Mouse (Mus musculus) forebrain, embryonic 11.5 days (tissue): ENCODE measurements around the gene Mapkap1. TPM values are rescaled to one million over a fixed set of nuclear protein-coding genes. Genes with fewer than 3 reads are reported as not detected.

ENCODE experiments used
- ATAC-seq: fragments of 200-750 bp; cut with Nextera tagmentation; replicated peaks from 2 replicates; pipeline ENCODE4 v1.8.0; 2017; ENCODE audit warnings: moderate TSS enrichment; ENCODE audit not compliant: low FRiP score
- DNase-seq: peaks from one replicate; pipeline ENCODE4 v3.0.0-alpha.2; 2017; ENCODE audit warnings: low spot score
- H3K27ac ChIP-seq: fragments of 300-500 bp; sonication (generic); 2 replicates; pipeline ENCODE4 v1.5.1; 2014; ENCODE audit warnings: low read depth, low read length
- H3K27me3 ChIP-seq: fragments of 300-500 bp; sonication (generic); 2 replicates; pipeline ENCODE4 v1.6.1; 2014; ENCODE audit warnings: mild to moderate bottlenecking, low read length, mixed read lengths; ENCODE audit not compliant: control insufficient read depth, insufficient read depth
- H3K36me3 ChIP-seq: fragments of 300-500 bp; sonication (generic); 2 replicates; pipeline ENCODE4 v1.6.1; 2014; ENCODE audit warnings: mild to moderate bottlenecking, low read length, moderate library complexity, mixed read lengths; ENCODE audit not compliant: control insufficient read depth, insufficient read depth
- H3K4me1 ChIP-seq: fragments of 300-500 bp; sonication (generic); replicated peaks from 2 replicates; pipeline ENCODE4 v1.6.1; 2014; ENCODE audit warnings: low read length, mixed read lengths; ENCODE audit not compliant: control insufficient read depth, insufficient read depth
- H3K4me2 ChIP-seq: fragments of 300-500 bp; sonication (generic); 2 replicates; pipeline ENCODE4 v1.6.1; 2014; ENCODE audit warnings: low read depth, mild to moderate bottlenecking, low read length, moderate library complexity, mixed read lengths; ENCODE audit not compliant: severe bottlenecking
- H3K4me3 ChIP-seq: fragments of 300-500 bp; sonication (generic); 2 replicates; pipeline ENCODE4 v1.5.1; 2014; ENCODE audit warnings: low read depth, low read length
- H3K9ac ChIP-seq: fragments of 300-500 bp; sonication (generic); 2 replicates; pipeline ENCODE4 v1.6.1; 2014; ENCODE audit warnings: low read length
- H3K9me3 ChIP-seq: fragments of 300-500 bp; sonication (generic); 2 replicates; pipeline ENCODE4 v1.6.1; 2016; ENCODE audit warnings: low read length, mixed read lengths; ENCODE audit not compliant: control insufficient read depth
- WGBS: fragments of 180-500 bp; shearing (Covaris S2); extraction: QIAGEN DNeasy Blood & Tissue Kit; methylation state at CpG from one replicate; pipeline ENCODE4 v1.1.7; 2014; 5-methylcytosine and 5-hydroxymethylcytosine counted together
- polyA plus RNA-seq: library from polyadenylated mRNA; unstranded; fragments of >200 nt; fragmentation: Nextera tagmentation; extraction: Ambion mirVana; gene quantifications from 2 replicates; pipeline ENCODE4 v1.2.1, GENCODE M21; 2014

Mapkap1 gene
- polyA plus RNA-seq: 96.3 and 115 TPM in 2 replicates

- Histone ChIP-seq H3K4me3 (peak within 1 kb of the TSS; percentile 88), H3K27ac (no peak within 1 kb of the TSS), H3K4me2 (peak within 1 kb of the TSS; percentile 84), H3K9ac (peak within 1 kb of the TSS; percentile 78), H3K9me3 (no peaks in the 10 kb centered on the region), H3K27me3 (no peaks in the 10 kb centered on the region), H3K36me3 (no peaks in the 10 kb centered on the region), H3K4me1 (peaks cover 3% of the 10 kb centered on the region; the same call in 1 of the 2 replicates)
- WGBS: under 1% methylated on average over 66 of the region's 68 CpGs
- DNase-seq (peak; percentile 99), ATAC-seq (peak; percentile 98)
These were observed at the start of gene Mapkap1 for GRCm38 (mm10) chr2:34406601-34407464. Mapkap1 (plus strand) TSS chr2:34406771.

- Histone ChIP-seq H3K4me2 (no peak overlapping the region), H3K4me3 (no peak overlapping the region), H3K9ac (no peak overlapping the region), H3K4me1 (peaks cover 6% of the 10 kb centered on the region), H3K36me3 (no peaks in the 10 kb centered on the region), H3K27ac (no peak overlapping the region), H3K9me3 (no peaks in the 10 kb centered on the region), H3K27me3 (peaks cover 5% of the 10 kb centered on the region)
- 3% methylated on average over 1 of the region's 1 CpGs for WGBS
- ATAC-seq (peak; percentile 61; the same call in 1 of the 2 replicates), DNase-seq (no peak)
These were observed 42.9 kb upstream of the Mapkap1 start for GRCm38 (mm10) chr2:34363678-34364077.

DNA sequence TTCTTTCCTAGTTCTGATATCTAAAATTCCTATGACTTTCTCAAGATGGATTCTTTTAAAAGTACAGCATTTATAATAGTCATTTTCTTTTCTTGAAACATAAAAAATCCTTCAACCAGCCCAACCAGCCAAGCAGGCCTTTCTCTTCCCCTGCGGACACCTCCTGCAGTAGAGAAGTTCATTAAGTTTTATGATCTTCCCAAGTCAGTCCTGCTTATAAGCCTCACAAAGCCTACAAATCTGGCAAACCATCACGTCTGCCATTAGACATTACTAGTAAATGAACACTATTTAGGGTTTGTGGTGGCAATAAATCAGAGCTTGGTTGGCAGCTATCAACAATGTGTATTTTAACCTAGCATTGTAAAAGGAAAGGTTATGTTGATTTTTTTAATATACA lies 39.5 kb upstream of the Mapkap1 start:
- Histone ChIP-seq H3K9me3 (no peaks in the 10 kb centered on the region), H3K4me2 (no peak overlapping the region), H3K27me3 (peaks cover 3% of the 10 kb centered on the region), H3K9ac (no peak overlapping the region), H3K4me1 (peaks cover 2% of the 10 kb centered on the region; the same call in 1 of the 2 replicates), H3K36me3 (no peaks in the 10 kb centered on the region), H3K27ac (no peak overlapping the region), H3K4me3 (no peak overlapping the region)
- DNase-seq (no peak), ATAC-seq (no peak)
- 76% methylated on average over 2 of the region's 2 CpGs for WGBS

- WGBS: 18% methylated on average over 6 of the region's 6 CpGs
- H3K27ac ChIP-seq: no peak overlapping the region
- no peaks in the 10 kb centered on the region for H3K36me3 ChIP-seq
- no peak overlapping the region; the same call in 1 of the 2 replicates for H3K9ac ChIP-seq
- H3K4me1 ChIP-seq: no peaks in the 10 kb centered on the region; the same call in 1 of the 2 replicates
- ATAC-seq (no peak), DNase-seq (no peak)
- peak overlapping the region; percentile 12 for H3K4me3 ChIP-seq
- peaks cover 3% of the 10 kb centered on the region; the same call in 1 of the 2 replicates for H3K27me3 ChIP-seq
- no peaks in the 10 kb centered on the region for H3K9me3 ChIP-seq
- H3K4me2 ChIP-seq: peak overlapping the region; percentile 34
These were observed 38.2 kb upstream of the Mapkap1 start for GRCm38 (mm10) chr2:34368396-34368795.

DNA sequence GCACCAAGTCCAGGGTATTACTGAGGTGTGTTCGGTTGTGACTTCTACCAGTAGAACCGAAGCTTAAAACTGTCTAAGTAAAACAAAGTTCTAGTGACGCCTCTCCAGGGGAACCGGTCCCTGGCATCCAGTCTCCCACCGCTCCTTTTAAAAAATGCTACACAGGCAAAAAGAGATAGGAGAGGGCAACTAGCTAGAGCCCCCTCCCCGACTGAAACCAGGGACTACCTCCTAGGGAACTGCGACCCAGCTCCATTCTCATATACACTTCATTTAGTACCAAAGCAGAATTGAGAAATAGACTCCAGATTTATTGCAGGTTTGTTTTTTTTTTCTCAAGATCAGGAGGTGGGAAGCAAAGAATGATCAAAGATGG lies 36.2 kb upstream of the Mapkap1 start:
- WGBS: 5% methylated on average over 7 of the region's 7 CpGs
- ATAC-seq (no peak), DNase-seq (no peak)
- peak overlapping the region; percentile 95 for H3K9ac ChIP-seq
- peak overlapping the region; percentile 94 for H3K4me2 ChIP-seq
- H3K4me1 ChIP-seq: peaks cover 3% of the 10 kb centered on the region; the same call in 1 of the 2 replicates
- 0 out of 2 replicates have a peak, but pooled peaks cover 2% of the 10 kb centered on the region for H3K27me3 ChIP-seq
- H3K9me3 ChIP-seq: no peaks in the 10 kb centered on the region
- peak overlapping the region; percentile 84 for H3K4me3 ChIP-seq
- no peaks in the 10 kb centered on the region for H3K36me3 ChIP-seq
- H3K27ac ChIP-seq: peak overlapping the region; percentile 98; the same call in 1 of the 2 replicates

GRCm38 (mm10) chr2:34370725-34371440 lies 35.7 kb upstream of the Mapkap1 start:
- Histone ChIP-seq H3K4me2 (peak overlapping the region; percentile 94), H3K9me3 (no peaks in the 10 kb centered on the region), H3K27me3 (0 out of 2 replicates have a peak, but pooled peaks cover 2% of the 10 kb centered on the region), H3K27ac (peak overlapping the region; percentile 98), H3K9ac (peak overlapping the region; percentile 95), H3K4me1 (peaks cover 3% of the 10 kb centered on the region; the same call in 1 of the 2 replicates), H3K36me3 (no peaks in the 10 kb centered on the region), H3K4me3 (peak overlapping the region; percentile 84)
- WGBS: under 1% methylated on average over 42 of the region's 42 CpGs
- DNase-seq: peak; percentile 75
- no peak for ATAC-seq

DNA sequence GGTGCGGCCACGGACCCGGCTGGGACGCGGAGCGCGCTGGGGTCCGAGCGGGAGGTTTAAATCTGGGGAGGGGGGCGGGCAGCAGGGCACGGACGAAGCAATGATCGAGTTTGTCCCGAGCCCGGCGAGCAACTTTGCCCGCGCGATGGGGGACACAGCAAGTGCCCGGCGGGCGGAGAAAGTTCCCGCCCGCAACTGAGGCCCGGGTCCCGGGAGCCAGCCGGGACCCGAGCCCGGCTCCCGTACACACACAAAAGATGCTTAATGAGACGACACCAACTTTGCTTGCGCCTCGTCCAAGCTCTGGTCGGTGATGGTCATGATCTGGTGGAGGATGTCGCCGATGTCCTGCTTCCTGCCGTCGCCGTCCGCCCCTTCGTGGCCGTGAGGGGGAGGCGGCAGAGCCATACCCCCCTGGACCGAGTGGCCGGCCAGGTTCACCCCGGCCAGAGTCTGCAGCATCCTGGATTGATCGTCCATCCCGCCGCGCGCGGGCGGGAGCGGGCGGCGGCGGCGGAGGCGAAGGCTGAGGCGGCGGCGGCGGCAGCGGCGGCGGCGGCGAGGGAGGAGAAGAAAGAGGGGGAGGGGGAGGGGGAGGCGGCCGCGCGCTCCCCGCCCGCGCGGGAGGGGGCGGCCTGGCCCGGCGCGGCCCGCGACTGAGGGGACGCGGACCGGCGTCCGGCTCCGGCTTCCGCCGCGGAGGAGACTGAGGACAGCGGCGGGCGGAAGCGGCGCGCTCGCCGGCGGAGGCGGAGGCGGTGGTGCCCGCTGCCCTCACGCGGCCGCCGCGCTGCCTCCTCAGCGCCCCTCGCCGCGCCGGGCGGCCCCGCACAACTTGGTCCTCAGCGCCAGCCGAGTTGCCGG lies 34.9 kb upstream of the Mapkap1 start:
- H3K27ac ChIP-seq: peak overlapping the region; percentile 98
- peaks cover 3% of the 10 kb centered on the region; the same call in 1 of the 2 replicates for H3K4me1 ChIP-seq
- no peaks in the 10 kb centered on the region for H3K36me3 ChIP-seq
- no peaks in the 10 kb centered on the region for H3K9me3 ChIP-seq
- DNase-seq: peak; percentile 86
- H3K4me2 ChIP-seq: peak overlapping the region; percentile 94
- H3K9ac ChIP-seq: peak overlapping the region; percentile 95
- ATAC-seq: peak; percentile 48
- 0 out of 2 replicates have a peak, but pooled peaks cover 2% of the 10 kb centered on the region for H3K27me3 ChIP-seq
- WGBS: under 1% methylated on average over 78 of the region's 118 CpGs
- H3K4me3 ChIP-seq: peak overlapping the region; percentile 84
